Mouse (Mus musculus): ENCODE measurements around the gene Tmem14c.

Gene Tmem14c

DNA sequence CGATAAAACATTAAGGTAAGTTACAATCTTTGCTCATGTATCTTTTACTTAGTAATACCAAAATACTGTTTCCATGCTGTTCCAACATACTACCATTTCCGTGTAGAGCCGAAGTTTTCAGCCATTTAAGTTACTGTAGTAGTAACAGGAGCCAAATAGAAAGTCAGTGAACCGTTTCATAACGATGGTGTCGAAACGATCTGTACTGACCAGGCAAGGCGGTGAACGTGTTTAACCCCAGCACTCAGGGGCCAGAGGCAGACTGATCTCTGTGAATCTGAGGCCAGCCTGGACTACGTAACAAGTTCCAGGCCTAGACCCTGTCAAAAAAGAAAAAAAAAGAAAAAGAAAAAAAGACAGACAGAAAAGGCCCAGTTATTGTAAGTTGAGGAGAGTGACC, 7.8 kb upstream of the Tmem14c start:
- no peak for DNase-seq (ENCODE audit: low read depth, low spot score)

DNA sequence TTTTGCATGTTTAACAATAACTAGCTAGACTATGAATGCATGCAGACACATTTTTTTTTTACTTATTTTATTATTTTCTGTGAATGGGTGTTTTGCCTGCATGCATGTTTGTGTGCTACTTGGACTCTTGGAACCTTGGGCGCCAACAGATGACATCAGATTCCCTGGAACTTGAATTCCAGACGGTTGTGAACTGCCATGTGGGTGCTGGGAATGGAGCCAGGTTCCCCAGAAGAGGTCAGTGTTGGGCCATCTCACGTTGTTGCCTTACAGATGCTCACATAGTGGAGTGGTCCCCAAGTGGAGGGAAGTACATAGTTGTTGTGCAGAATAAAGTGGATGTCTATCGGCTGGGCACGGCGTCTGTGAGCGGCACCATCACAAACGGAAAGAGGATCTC, 7.1 kb upstream of the Tmem14c start:
- DNase-seq (ENCODE audit: low read depth, low spot score), result no peak

DNA sequence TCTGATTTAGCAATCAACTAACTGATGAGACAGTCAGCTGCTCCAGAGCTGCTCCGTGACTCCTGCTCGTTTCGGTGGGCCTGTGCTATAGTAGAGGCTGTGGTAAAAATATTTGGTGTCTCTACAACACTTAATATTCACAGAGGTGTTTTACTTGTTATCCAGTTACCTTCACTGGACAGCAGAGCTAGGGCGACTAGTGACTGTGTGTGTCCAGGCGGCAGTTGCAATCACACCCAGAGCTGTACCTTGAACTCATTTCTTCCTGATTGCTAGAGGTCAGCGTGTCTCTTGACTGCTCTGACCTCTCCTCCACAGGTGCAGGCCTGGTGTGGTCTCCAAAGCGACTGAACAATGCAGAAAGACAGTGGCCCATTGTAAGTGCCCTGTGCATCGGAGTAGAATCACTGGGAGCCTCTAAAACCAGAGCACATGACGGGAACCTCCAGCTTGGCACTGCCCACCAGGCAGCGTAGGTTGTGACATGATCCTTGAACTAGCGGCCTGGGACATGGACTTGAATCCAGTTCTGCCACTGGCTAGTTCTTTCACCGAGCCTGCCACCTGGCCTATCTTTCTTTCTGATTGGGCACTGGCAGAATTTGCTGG, 809 bp downstream of the Tmem14c start:
- peak; percentile 8 for DNase-seq (ENCODE audit: low read depth, low spot score)

DNA sequence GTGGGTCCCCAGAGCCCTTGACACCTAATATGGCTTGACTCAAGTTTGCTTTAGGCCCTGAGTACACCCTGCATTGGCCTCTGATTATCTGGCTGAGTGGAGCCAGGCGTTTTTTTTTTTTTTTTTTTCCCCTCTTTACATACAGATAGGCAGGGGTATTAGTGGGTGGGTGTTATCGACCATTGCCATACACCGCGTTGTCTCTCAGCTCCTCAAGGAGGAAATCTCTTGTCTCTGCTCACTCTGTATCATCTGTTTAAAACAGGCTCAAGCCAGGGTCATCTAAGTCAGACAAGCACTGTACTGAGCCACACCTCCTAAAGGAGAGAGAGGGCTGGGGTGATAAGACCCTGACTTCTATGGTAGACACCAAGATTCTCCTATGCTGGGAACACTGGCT, 1.7 kb downstream of the Tmem14c start:
- DNase-seq (ENCODE audit: low read depth, low spot score), result no peak

DNA sequence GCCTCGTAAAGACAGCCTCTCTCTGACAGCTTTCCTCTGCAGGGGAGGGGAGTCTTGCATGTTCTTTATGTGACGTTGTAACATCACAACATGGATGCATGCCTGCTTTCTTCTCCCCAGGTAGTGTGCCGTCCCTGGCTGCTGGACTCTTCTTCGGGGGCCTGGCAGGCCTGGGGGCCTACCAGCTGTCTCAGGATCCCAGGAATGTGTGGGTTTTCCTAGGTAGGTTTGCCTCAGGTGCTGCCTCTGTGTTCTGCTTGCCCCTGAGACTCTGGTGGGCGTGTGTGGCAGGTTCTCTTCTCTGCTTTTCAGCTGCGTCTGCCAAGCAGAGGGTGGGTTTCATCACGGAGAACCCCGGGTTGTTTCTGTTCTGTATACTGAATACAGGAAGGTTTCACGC, 2.1 kb downstream of the Tmem14c start:
- DNase-seq (ENCODE audit: low read depth, low spot score), result no peak

DNA sequence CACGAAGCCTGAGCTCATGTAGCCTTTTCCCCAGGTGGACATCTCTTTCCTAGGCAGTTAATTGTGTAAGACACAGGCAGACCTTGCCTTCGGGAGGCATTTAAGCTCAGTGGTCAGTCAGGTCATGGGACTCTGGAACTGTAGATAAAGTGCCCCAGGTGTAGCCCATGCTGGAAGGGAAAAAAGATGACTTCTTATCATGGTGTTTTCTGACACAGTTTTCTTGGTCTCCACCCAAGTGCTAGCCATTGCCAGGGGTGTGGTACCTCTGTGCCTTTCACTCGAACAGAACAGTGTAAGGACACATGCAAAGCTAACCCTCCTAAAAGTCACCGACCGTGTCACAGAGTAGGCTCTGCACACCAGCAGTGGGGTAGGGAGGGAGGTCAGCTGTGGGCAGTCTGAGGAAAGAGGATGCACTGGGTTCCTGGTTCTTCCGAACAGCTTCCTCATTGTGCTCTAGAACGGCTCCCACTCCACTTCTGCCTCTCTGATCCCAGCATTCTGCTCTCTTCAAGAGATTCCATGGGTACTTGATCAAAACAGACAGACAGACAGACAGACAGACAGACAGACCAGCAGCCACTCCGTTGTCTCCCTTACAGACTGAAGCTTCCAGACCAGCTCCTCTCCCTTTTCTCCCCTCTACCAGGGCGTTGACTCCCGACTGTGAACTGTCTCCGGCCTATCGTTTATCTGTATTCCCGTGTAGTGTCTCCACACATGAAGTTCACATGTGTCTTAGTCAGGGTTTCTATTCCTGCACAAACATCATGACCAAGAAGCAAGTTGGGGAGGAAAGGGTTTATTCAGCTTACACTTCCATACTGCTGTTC, 2.9 kb downstream of the Tmem14c start:
- DNase-seq (ENCODE audit: low read depth, low spot score), result no peak

DNA sequence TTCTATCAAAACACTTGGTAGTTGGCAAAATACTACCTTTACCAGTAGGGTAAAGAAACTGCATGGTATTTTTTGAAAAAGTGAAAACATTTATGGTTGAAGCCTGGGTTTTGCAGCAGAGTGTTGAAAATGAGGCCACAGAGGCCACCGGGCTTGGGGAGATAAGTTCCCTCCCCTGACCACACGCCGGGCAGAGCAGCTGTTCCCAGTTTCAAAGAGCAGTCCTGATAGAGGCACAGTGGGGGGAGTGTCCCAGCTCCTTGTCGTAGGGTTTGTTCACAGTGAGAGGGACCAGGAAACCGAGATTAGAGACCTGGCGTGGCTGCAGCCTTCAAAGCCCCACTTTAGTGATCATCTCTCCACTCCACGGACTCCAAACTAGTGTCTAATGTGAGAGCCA, 4.4 kb downstream of the Tmem14c start:
- DNase-seq (ENCODE audit: low read depth, low spot score), result no peak

DNA sequence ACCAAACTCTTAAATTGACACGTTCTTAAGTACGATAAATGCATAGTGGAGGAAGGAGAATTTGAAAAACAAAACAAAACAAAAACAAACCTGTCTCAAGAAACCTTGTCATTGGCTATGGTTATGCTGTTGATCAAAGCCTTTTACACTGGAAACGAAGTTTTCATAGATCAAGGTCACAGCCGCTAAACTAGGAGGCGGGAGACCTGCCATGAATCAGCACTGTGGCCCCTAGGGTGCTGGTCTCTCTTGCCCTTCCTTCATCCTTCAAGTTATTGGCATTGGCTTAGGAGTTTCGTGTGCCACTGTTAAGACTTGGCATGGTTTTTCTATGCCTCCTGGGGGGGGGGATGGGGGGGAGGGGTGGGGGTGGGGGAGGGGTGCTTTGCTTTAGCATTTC, 5.5 kb downstream of the Tmem14c start:
- no peak for DNase-seq (ENCODE audit: low read depth, low spot score)

DNA sequence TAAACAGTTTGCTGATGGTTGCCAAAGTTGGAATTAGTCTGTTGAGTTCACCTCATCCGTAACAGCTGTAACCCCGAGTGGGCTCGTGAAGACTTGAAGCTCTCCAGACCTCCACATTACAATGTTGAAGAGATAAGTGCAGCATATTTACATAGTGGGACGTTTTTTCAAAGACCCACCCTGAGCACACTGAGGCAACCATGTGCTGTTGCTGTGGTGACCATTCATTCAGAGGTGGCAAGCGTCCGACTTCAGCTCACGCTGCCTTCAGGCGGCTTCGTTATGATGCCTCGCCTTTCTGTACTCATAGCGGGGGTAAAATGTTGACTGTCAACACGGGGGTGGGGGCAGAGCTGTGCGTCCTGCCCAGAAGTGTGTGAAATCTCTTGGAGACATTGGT, 6.0 kb downstream of the Tmem14c start:
- DNase-seq (ENCODE audit: low read depth, low spot score), result no peak

DNA sequence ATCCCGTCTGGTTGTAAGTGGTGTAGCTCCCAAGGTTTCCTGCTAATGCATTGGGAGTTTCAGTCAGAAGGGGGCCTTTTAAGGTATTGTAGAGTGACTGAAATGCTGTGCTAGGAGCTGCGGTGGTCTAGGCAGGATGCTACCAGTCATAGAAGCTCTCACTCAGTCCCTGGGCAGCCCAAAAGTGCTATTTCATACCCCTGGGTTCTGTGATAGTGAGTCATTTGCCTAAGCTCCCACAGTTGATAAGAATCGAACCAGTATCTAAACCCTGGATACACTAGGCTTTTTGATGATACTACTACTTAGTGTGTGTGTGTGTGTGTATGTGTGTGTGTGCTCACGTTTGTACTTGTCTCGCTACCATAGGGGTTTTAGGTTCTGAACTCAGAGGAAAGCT, 14.0 kb downstream of the Tmem14c start:
- no peak for DNase-seq (ENCODE audit: low read depth, low spot score)

DNA sequence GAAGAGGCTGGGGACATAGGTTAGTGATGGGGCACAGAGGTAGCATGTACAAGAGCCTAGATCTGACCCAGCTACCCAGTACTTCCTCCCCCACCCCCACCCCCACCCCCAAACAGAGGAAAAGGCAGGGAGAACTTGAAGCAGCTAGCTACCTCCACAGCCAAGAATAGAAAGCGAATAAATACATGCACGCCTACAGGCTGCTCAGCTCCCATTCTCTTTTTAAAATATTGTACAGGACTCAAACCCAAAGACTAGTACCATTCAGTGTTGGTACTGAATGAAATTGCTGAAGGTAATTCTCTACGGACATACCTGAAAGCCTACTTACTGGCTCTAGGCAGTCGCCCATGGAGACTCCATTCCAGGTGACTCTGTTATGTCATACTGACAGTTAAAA, 26.4 kb downstream of the Tmem14c start:
- peak; percentile 48 for DNase-seq (ENCODE audit: low read depth, low spot score)

DNA sequence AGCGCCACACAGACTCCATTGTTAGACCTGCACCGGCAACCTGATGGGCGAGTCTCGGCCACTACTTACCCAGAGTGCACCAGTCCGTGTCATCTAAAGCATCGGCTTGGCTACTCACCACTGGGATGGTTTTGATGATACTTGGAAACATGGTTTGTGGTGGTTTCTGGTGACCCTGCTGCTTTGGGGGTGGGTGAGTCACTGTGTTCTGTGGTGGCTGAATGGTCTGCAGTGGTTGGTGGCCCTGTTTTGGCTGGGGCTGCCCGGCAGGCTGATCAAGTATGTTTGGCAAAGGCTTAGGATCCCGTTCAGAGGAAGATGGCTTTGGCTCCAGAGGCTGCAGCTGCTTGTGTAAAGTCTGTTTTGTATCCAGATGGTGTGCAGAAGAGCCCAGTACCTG, 29.8 kb downstream of the Tmem14c start:
- DNase-seq (ENCODE audit: low read depth, low spot score), result no peak

DNA sequence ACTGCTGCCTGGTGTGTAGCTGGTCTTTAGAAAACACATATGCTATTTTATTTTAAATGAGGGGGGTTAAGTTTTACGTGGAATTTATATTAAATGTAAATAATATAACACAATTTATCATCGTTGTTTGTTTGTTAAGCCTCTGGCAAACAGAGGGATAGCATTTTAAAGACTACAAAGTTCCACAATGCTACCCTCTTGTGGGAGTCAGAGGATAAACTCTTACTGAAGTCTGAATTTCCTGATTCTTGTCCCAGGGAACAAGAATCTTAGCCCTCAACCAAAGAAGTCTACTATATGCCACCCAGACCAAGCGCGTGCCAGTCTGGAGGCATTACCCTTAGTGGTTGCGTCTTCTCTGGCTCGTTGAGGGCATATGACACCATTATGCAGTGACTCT, 31.2 kb downstream of the Tmem14c start:
- no peak for DNase-seq (ENCODE audit: low read depth, low spot score)

DNA sequence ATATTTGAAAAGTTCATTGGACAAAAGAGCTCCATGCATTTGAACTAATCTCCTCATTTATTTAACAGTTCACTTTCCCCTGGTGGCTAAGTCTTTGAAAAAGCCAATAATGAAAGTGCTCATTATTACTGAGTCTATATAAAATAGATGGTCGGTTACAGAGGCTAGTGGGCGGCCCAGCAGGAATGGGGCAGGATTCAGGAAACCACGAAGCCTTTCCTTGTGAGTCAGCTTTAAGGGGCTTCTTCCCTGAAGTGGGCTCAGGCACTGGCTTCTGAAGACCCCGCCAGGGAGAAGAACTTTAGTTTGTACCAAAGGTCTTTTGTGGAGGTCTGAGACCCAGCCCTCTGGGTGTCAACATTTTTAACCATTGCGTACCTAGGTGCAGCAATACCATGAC, 35.9 kb downstream of the Tmem14c start:
- no peak for DNase-seq (ENCODE audit: low read depth, low spot score)

DNA sequence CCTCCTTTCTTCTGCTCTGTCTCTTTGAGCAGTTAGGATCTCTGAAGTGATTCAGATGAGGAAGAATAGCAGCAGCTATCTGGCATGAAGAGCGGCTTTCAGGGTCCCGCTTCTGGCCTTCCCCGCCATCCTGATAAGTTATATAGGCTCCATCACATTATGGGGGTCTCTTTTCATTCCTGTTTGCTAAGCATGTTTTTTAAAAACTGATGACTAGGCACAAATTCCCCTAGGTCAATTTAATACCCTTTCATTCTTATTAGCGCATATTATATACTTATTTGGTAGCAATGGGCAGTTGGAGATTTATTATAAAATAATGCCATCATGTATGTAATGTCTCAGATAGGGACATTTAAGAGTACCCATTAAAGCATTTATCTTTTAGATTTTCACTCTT, 51.5 kb downstream of the Tmem14c start:
- no peak for DNase-seq (ENCODE audit: low read depth, low spot score)

DNA sequence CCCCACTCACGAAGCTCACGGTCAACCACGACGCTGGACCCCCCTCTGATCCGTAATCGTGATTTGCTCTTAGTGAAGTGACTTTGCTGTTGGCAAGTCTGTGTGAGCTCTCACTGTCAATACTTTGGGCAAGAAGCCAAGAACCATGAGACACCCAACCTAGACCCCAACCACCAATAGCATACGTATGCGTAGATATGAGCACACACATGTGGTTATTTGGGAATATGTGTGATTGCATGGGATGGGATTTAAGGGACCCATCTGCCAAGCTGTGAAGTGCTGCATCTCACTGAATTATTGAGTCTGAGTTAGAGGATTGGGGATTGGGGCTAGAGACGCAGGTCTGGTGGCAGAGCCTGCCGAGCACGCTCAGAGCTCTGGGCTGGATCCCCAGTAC, 55.5 kb downstream of the Tmem14c start:
- DNase-seq (ENCODE audit: low read depth, low spot score), result no peak

All from brain, adult 2 months (tissue).